ENCODE assay signal across 18 mouse cellular contexts in genomic region chr4:155595777-155596176, GRCm38 (mm10). TPM values are rescaled to one million over a fixed set of nuclear protein-coding genes. Genes with fewer than 3 reads are reported as not detected.
"Had no signal": no experiment of that assay in that cellular context is flagged by ENCODE, and none has a peak within 500 bp of the region (broad histone marks: within the 10 kb centered on the region; RNA-seq: fewer than 3 reads in every experiment).

No protein-coding gene starts in this region.

- H3K4me3 ChIP-seq: left cerebral cortex, adult 2 months; limb, embryonic 10.5 days; liver, embryonic 12.5 days; midbrain, embryonic 15.5 days had no signal

- H3K9ac ChIP-seq: liver, embryonic 12.5 days; liver, postnatal 0 days; midbrain, embryonic 15.5 days had no signal

- H3K9me3 ChIP-seq: limb, embryonic 10.5 days; liver, embryonic 12.5 days; megakaryocyte, embryonic 14.5 days; midbrain, embryonic 15.5 days had no signal

- H3K27me3 ChIP-seq: liver, embryonic 12.5 days; megakaryocyte, embryonic 14.5 days; midbrain, embryonic 15.5 days had no signal

- H3K27ac ChIP-seq: left cerebral cortex, adult 2 months; limb, embryonic 10.5 days; liver, embryonic 12.5 days; macrophage; midbrain, embryonic 15.5 days; stomach, postnatal 0 days had no signal

- DNase-seq: kidney, adult 8-10 months; kidney, postnatal 25 days; liver, postnatal 0 days; thymus, postnatal 4 days had no signal

- H3K36me3 ChIP-seq: limb, embryonic 10.5 days; midbrain, embryonic 15.5 days had no signal

- H3K4me2 ChIP-seq: midbrain, embryonic 11.5 days; midbrain, embryonic 15.5 days had no signal

- ATAC-seq: intestine, postnatal 0 days; liver, embryonic 12.5 days; liver, postnatal 0 days; midbrain, embryonic 15.5 days had no signal

RNA-seq across cellular contexts. Expression of gene Gm10563, which starts 49.4 kb away (rescaled TPM):
- total RNA-seq: layer of hippocampus, postnatal 25 days; left cerebral cortex, adult 2 months; left cerebral cortex, postnatal 14 days had no signal
- polyA plus RNA-seq: intestine, postnatal 0 days; kidney, embryonic 16.5 days; limb, embryonic 10.5 days; limb, embryonic 14.5 days; liver, embryonic 12.5 days; liver, postnatal 0 days; macrophage; midbrain, embryonic 11.5 days; midbrain, embryonic 15.5 days; neural tube, embryonic 14.5 days; stomach, postnatal 0 days had no signal

RNA-seq across cellular contexts. Expression of gene Mmp23, which starts 57.4 kb away (rescaled TPM):
- polyA plus RNA-seq: macrophage had no signal
